Mouse (Mus musculus) lung, adult 2 months (tissue): Measurements from ENCODE around the gene Hist1h2af.

Source experiments
- CTCF ChIP-seq: fragments of 200-500 bp; IDR thresholded peaks from 2 replicates; pipeline ENCODE4 v1.5.1; 2011; ENCODE audit warnings: mild to moderate bottlenecking, low read length, control low read depth; ENCODE audit not compliant: insufficient read depth
- POLR2A ChIP-seq: fragments of 200-500 bp; IDR thresholded peaks from 2 replicates; pipeline ENCODE4 v1.6.1; 2011; ENCODE audit warnings: low read depth, mild to moderate bottlenecking, control low read depth, low read length, borderline replicate concordance; ENCODE audit errors: extremely low read depth

DNA sequence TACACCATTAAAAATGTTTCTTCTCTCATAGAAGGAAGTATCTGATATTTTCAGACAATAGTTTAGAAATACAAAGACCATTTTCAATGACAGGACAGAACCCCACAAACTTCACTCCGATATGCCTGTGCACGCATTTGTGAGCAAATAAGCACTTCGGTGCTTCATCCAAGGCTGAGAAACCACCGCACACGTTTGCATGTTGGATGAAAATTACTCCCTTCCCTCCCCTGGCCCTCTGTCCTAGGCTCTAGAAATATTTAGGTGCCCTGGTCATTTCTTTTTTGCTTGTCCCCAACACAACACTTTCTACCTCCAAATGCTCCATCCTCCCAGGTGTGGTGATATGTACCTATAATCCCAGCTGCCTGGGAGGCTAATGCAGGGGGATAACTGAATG, 32.2 kb upstream of the Hist1h2af start:
- TF ChIP-seq POLR2A (no peak), CTCF (no peak)
